Mouse (Mus musculus) stomach, embryonic 14.5 days (tissue): Measurements from ENCODE around the gene Hhipl1. TPM values are rescaled to one million over a fixed set of nuclear protein-coding genes. Genes with fewer than 3 reads are reported as not detected.

ENCODE experiments used
- ATAC-seq: fragments of 200-750 bp; cut with Nextera tagmentation; 2 replicates; pipeline ENCODE4 v1.8.0; 2017; ENCODE audit warnings: low read depth, moderate TSS enrichment; ENCODE audit not compliant: insufficient number of reproducible peaks, insufficient read depth, low FRiP score
- H3K27ac ChIP-seq: fragments of 300-500 bp; sonication (generic); 2 replicates; pipeline ENCODE4 v1.5.1; 2014; ENCODE audit warnings: mild to moderate bottlenecking, low read length, moderate library complexity, mixed read lengths
- H3K27me3 ChIP-seq: fragments of 300-500 bp; sonication (generic); 2 replicates; pipeline ENCODE4 v1.6.1; 2014; ENCODE audit warnings: low read length, control low read depth, mixed read lengths; ENCODE audit not compliant: control insufficient read depth, insufficient read depth
- H3K36me3 ChIP-seq: fragments of 300-500 bp; sonication (generic); 2 replicates; pipeline ENCODE4 v1.6.1; 2014; ENCODE audit warnings: mild to moderate bottlenecking, control low read depth, low read length, moderate library complexity, mixed read lengths; ENCODE audit not compliant: control insufficient read depth, insufficient read depth
- H3K4me1 ChIP-seq: fragments of 300-500 bp; sonication (generic); 2 replicates; pipeline ENCODE4 v1.6.1; 2014; ENCODE audit warnings: low read length, control low read depth, mixed read lengths; ENCODE audit not compliant: control insufficient read depth, insufficient read depth
- H3K4me2 ChIP-seq: fragments of 300-500 bp; sonication (generic); replicated peaks from 2 replicates; pipeline ENCODE4 v1.6.1; 2014; ENCODE audit warnings: low read depth, low read length, control low read depth
- H3K4me3 ChIP-seq: fragments of 300-500 bp; sonication (generic); 2 replicates; pipeline ENCODE4 v1.5.1; 2014; ENCODE audit warnings: low read depth, low read length, control low read depth
- H3K9ac ChIP-seq: fragments of 300-500 bp; sonication (generic); replicated peaks from 2 replicates; pipeline ENCODE4 v1.6.1; 2014; ENCODE audit warnings: low read depth, mild to moderate bottlenecking, control low read depth, low read length, moderate library complexity, mixed read lengths
- H3K9me3 ChIP-seq: fragments of 300-500 bp; sonication (generic); 2 replicates; pipeline ENCODE4 v1.6.1; 2016; ENCODE audit warnings: low read depth, low read length, control low read depth; ENCODE audit not compliant: control insufficient read depth
- WGBS: fragments of 180-500 bp; shearing (Covaris S2); extraction: QIAGEN DNeasy Blood & Tissue Kit; methylation state at CpG from one replicate; pipeline ENCODE4 v1.1.7; 2014; 5-methylcytosine and 5-hydroxymethylcytosine counted together
- polyA plus RNA-seq: library from polyadenylated mRNA; unstranded; fragments of >200 nt; fragmentation: Nextera tagmentation; extraction: Ambion mirVana; gene quantifications from 2 replicates; pipeline ENCODE4 v1.2.1, GENCODE M21; 2014

Hhipl1 gene
- polyA plus RNA-seq, 1 experiment from 2014 or later, result 0.72 TPM

DNA sequence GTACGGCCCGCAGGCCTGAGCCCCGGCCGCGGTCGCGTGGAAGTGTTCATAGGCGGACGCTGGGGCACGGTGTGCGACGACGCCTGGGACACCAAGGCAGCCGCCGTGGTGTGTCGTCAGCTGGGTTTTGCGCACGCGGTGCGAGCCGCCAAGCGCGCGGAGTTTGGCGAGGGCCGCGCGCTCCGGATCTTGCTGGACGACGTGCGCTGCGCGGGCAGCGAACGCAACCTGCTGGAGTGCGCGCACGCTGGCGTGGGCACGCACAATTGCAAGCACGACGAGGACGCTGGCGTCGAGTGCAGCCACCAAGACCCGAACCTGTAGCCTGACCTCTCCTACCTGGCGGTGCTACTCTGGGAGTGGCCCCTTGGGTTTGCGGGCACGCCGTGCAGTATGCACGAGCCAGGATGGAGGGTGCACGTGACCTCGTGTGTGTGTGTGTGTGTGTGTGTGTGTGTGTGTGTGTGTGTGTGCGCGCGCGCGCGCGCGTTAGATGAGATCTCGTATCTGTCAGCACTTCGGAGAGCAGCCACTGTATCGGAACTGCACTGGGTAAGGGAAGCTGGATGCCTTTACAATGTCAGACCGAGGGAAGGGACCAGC is 21.9 kb downstream of the Hhipl1 start:
- Histone ChIP-seq H3K9me3 (no peaks in the 10 kb centered on the region), H3K9ac (no peak overlapping the region), H3K4me1 (peaks cover 12% of the 10 kb centered on the region; the same call in 1 of the 2 replicates), H3K27ac (no peak overlapping the region), H3K36me3 (no peaks in the 10 kb centered on the region), H3K4me2 (peak overlapping the region; percentile 79), H3K4me3 (peak overlapping the region; percentile 37), H3K27me3 (peaks cover 24% of the 10 kb centered on the region)
- ATAC-seq, result peak; percentile 24; the same call in 1 of the 2 replicates
- WGBS, result under 1% methylated on average over 59 of the region's 66 CpGs

DNA sequence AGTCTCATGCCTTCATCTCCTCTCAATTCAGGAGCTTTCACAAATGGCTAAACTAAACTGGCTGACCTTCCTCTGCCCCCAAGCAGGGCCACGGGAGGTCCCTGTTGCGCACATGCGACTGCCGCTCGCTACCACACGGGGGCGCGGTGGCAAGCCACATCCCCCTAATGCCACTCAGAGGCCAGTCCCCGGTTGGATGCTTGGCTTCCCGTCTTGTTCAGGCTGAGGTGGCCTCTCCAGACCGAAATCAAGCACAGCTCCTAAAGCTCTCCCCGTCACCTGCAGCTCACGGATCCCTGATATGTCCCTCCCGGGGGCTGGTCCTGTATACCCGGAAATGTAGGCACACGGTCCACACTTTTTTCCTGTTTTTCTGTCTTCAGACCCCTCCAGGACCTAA is 27.0 kb downstream of the Hhipl1 start:
- Histone ChIP-seq H3K4me3 (peak overlapping the region; percentile 63), H3K4me2 (peak overlapping the region; percentile 86), H3K4me1 (peaks cover 12% of the 10 kb centered on the region; the same call in 1 of the 2 replicates), H3K9ac (no peak overlapping the region; the same call in 1 of the 2 replicates), H3K27me3 (peaks cover 9% of the 10 kb centered on the region), H3K36me3 (no peaks in the 10 kb centered on the region), H3K9me3 (no peaks in the 10 kb centered on the region), H3K27ac (no peak overlapping the region)
- 1% methylated on average over 16 of the region's 16 CpGs for WGBS
- peak; percentile 62; the same call in 1 of the 2 replicates for ATAC-seq

DNA sequence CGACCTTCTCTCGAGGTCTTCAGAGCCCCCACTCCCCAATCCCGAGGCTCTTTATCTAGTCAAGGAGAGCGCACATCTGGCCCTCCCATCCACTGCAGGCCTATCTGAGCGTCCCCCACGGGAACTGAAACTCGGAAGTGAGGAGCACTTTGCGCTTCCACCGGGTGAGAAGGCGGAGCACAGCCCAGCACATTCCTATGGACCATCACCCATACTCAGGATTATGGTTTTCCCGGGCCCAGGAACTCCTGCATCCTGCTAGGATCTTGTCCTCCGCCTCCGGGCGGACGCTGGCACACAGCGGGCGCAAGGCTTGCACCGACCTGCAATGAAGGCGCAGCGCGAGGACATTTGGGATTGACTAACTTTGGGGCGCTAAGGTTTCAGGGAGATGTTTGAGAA is 27.4 kb downstream of the Hhipl1 start:
- H3K4me3 ChIP-seq, result peak overlapping the region; percentile 63
- no peaks in the 10 kb centered on the region for H3K36me3 ChIP-seq
- no peak overlapping the region; the same call in 1 of the 2 replicates for H3K9ac ChIP-seq
- peak overlapping the region; percentile 86 for H3K4me2 ChIP-seq
- H3K4me1 ChIP-seq, result 0 out of 2 replicates have a peak, but pooled peaks cover 13% of the 10 kb centered on the region
- H3K27ac ChIP-seq, result peak overlapping the region; percentile 72; the same call in 1 of the 2 replicates
- 1% methylated on average over 22 of the region's 22 CpGs for WGBS
- peak; percentile 12; the same call in 1 of the 2 replicates for ATAC-seq
- no peaks in the 10 kb centered on the region for H3K9me3 ChIP-seq
- peaks cover 7% of the 10 kb centered on the region for H3K27me3 ChIP-seq

DNA sequence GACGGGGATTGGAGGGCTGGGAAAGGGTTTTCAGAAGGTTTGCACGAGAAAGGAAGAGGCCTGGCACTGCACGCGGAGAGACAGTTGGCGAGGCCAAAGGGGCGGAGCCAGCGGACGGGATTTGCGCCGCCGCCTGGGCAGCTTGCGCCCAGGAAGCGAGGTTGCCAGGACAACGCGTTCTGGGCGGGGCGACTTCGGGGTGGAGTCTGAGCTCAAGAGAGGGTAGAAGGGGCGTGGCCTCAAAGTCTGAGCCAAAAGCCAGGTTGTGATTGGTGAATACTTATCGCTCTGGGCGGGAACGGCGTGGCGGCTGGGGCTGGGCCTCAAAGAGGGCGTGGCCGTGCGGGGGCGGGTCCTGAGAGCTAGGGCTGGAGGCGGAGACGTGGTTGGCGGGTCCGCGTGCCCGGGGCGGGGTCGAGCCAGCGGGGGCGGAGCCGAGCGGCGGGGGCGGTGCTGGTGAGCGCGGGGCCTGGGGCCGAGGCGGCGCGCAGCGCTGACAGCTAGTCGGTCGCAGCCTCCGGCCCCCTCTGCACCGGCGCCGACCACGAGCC is 27.9 kb downstream of the Hhipl1 start, which contains the start of gene Cyp46a1:
Cyp46a1 (plus strand) TSS at position 487 of the 551 bp plus-strand sequence.
- 0 out of 2 replicates have a peak, but pooled peaks cover 18% of the 10 kb centered on the region for H3K4me1 ChIP-seq
- H3K4me3 ChIP-seq, result peak within 1 kb of the TSS; percentile 63
- ATAC-seq, result peak; percentile 93
- H3K9me3 ChIP-seq, result no peaks in the 10 kb centered on the region
- peak within 1 kb of the TSS; percentile 72; the same call in 1 of the 2 replicates for H3K27ac ChIP-seq
- peak within 1 kb of the TSS; percentile 18; the same call in 1 of the 2 replicates for H3K9ac ChIP-seq
- H3K36me3 ChIP-seq, result no peaks in the 10 kb centered on the region
- H3K4me2 ChIP-seq, result peak within 1 kb of the TSS; percentile 90
- 1% methylated on average over 31 of the region's 56 CpGs for WGBS
- H3K27me3 ChIP-seq, result peaks cover 2% of the 10 kb centered on the region; the same call in 1 of the 2 replicates

DNA sequence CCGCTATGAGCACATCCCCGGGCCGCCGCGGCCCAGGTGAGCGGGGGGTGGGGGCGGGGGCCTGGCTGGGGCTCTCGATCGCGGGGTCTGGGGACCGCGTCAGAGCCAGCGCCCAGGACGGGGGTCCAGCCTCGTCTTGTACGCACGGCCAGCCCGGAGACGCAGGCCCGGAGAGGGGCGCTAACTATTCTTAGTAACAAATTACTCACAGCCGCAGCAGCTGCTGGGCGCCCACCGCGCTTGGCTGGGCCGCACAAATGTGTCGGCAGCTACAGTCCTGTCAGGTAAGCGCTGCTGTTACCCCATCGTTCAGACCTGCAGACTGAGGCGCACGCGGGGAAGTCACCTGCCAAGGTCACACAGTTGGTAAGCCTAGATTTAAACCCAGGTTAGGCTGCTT is 28.5 kb downstream of the Hhipl1 start:
- no peak overlapping the region for H3K27ac ChIP-seq
- ATAC-seq, result no peak; the same call in 1 of the 2 replicates
- 2% methylated on average over 32 of the region's 32 CpGs for WGBS

DNA sequence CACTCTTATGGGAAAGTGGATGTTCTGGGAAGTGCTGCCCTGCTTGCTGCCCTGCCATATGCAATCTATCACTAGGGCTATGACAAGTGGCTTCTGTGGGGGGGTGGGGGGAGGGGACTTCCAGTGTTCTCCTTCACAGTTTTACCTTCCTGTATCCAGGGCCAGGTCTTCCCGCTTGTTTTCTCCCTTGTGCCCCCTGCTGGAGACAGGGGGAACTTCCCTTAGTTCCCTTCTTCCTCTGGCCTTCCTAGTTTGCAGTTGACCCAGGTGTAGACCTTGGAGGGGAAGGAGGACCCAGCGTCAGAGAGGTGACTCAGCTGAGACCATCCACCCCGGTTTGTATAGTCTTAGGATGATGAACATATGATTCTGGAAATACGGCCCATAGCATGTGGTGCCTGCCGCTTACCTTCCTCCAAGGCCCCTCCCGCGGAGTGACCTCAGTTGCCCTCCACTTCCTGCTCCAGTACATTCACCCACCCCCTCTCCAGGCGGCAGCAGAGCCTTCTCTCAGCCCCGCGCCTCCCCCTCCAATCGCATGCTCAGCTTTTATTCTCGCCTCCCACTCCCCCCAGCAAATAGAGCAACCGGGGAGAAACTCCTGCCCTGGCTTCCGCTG is 32.6 kb downstream of the Hhipl1 start:
- WGBS, result 20% methylated on average over 14 of the region's 14 CpGs
- H3K4me3 ChIP-seq, result no peak overlapping the region
- no peak for ATAC-seq

More for the DNA sequence above, 28.5 kb downstream of the Hhipl1 start:
- H3K9me3 ChIP-seq, result no peaks in the 10 kb centered on the region
- 0 out of 2 replicates have a peak, but pooled peaks cover 19% of the 10 kb centered on the region for H3K4me1 ChIP-seq
- no peaks in the 10 kb centered on the region for H3K27me3 ChIP-seq
- H3K9ac ChIP-seq, result peak overlapping the region; percentile 18; the same call in 1 of the 2 replicates
- H3K4me3 ChIP-seq, result peak overlapping the region; percentile 63
- H3K4me2 ChIP-seq, result peak overlapping the region; percentile 90
- no peaks in the 10 kb centered on the region for H3K36me3 ChIP-seq

DNA sequence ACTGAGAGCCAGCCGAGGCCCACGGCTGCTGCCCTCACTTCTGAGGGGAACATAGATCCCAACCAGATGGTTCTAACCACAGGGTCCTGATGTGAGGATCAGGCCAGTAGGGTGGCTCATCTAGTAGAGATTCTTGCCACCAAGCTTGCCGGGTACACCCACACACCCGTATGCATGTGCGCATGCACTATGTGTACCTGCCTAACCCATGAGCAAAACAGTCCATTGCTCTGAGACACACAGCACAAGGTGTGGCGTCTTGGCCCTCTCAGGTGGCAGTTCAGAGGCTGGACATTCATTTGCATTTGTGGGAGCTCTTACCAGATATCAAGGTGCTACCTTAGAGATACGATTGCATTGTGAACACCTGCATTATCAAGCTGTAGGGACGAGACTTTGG is 42.1 kb downstream of the Hhipl1 start:
- Histone ChIP-seq H3K4me2 (no peak overlapping the region), H3K4me3 (no peak overlapping the region), H3K4me1 (peaks cover 8% of the 10 kb centered on the region; the same call in 1 of the 2 replicates), H3K36me3 (no peaks in the 10 kb centered on the region), H3K9ac (no peak overlapping the region), H3K27me3 (peaks cover 19% of the 10 kb centered on the region; the same call in 1 of the 2 replicates), H3K27ac (no peak overlapping the region), H3K9me3 (no peaks in the 10 kb centered on the region)
- 84% methylated on average over 8 of the region's 8 CpGs for WGBS
- ATAC-seq, result no peak

More for the DNA sequence above, 32.6 kb downstream of the Hhipl1 start:
- Histone ChIP-seq H3K36me3 (no peaks in the 10 kb centered on the region), H3K9ac (no peak overlapping the region), H3K9me3 (no peaks in the 10 kb centered on the region), H3K4me2 (no peak overlapping the region), H3K4me1 (0 out of 2 replicates have a peak, but pooled peaks cover 11% of the 10 kb centered on the region), H3K27me3 (no peaks in the 10 kb centered on the region), H3K27ac (no peak overlapping the region)

DNA sequence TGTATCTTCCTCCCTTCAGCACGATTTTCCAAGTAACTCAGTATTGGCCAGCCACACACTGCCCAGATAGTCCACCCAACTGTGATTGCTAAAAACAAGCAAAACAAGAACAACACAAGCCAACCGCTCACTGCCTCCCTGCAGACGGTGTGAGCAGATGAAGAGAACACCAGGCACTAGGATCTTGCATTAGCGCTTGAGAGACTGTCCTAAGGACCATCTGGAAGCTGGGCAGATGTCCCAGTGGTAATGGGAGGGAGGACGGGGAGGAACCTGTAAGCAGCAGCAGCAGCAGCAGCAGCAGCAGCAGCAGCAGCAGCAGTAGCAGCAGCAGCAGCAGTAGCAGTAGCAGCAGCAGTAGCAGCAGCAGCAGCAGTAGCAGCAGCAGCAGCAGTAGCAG is 43.0 kb downstream of the Hhipl1 start:
- H3K9me3 ChIP-seq, result no peaks in the 10 kb centered on the region
- 65% methylated on average over 5 of the region's 5 CpGs for WGBS
- H3K9ac ChIP-seq, result no peak overlapping the region
- H3K4me3 ChIP-seq, result no peak overlapping the region
- ATAC-seq, result no peak
- H3K27ac ChIP-seq, result no peak overlapping the region
- no peaks in the 10 kb centered on the region for H3K36me3 ChIP-seq
- peaks cover 25% of the 10 kb centered on the region; the same call in 1 of the 2 replicates for H3K27me3 ChIP-seq
- H3K4me1 ChIP-seq, result peaks cover 8% of the 10 kb centered on the region; the same call in 1 of the 2 replicates
- no peak overlapping the region for H3K4me2 ChIP-seq
